Mouse (Mus musculus) retina, adult 2 months (tissue): ENCODE measurements around the gene Lmo2.
A peak's percentile ranks its signal among the peaks of the same experiment; 100 is the strongest.
"Not testable (repeated sequence)": the region's sequence is repeated elsewhere in the genome, so short reads cannot be mapped to it uniquely, and the experiment has no call there.

Experiments
- DNase-seq: peaks from one replicate; pipeline ENCODE4 v3.0.0-alpha.2; 2012; ENCODE audit warnings: low read depth, low spot score

The Lmo2 gene

GRCm38 (mm10) chr2:103977716-103978115 lies 19.9 kb downstream of the Lmo2 start:
- no peak for DNase-seq

GRCm38 (mm10) chr2:103982250-103982649 lies 24.5 kb downstream of the Lmo2 start:
- DNase-seq: peak; percentile 53

- DNase-seq: no peak
Observed at GRCm38 (mm10) chr2:103983146-103983545, 25.4 kb downstream of the Lmo2 start.

DNA sequence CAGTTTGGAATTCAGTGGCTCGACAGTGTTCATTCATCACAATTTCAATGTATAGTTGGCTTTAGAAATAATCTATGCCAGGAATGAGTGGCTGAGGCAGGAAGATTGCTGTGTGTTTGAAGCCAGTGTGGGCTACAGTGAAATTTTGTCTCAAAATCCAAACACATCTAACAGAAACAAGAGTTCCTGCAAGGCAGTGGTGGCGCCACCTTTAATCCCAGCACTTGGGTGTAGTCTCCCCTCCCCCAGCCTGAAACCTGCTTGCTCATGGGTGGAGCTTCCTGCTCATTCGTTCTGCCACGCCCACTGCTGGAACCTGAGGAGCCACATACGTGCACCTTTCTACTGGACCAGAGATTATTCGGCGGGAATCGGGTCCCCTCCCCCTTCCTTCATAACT lies 29.8 kb downstream of the Lmo2 start:
- not testable (repeated sequence) for DNase-seq

DNA sequence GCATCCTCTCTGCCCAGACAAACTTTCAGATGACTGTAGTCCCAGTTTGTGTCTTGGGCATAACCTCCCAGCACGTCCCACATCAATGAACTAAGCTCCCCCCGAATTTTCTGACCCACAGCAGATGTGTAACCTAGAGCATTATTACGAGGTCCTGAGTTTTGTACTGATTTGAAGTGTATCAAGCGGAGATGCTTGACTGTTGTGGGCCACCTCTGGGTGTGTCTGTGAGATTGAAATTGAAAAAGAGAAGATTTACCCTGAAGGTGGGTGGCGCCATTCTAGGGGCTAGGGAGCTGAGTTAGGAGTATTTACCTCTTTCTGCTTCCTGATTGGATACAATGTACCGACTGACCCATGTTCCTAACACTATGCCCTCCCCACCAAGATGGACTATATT lies 31.9 kb downstream of the Lmo2 start:
- no peak for DNase-seq

DNA sequence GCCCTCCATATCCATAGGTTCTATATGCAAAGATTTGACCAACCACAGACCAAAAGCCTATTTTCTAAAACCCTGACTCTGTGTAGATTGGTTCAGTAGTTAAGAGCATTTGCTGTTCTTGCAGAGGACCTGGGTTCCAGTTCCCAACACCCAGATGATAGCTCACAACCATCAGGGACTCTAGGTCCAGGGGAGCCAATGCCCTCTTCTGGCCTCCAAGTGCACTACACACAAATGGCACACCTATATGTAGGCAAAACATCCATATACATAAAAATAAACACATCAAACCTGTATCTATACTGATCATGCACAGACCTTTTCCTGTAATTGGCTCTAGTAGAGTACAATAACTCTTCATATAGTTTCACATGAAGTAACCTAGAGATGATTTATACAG lies 33.5 kb downstream of the Lmo2 start:
- DNase-seq: no peak

- no peak for DNase-seq
Observed at GRCm38 (mm10) chr2:103992162-103992561, 34.4 kb downstream of the Lmo2 start.

- no peak for DNase-seq
Observed at GRCm38 (mm10) chr2:103992618-103993332, 35.0 kb downstream of the Lmo2 start.

GRCm38 (mm10) chr2:104001076-104001475 lies 43.3 kb downstream of the Lmo2 start:
- no peak for DNase-seq

DNA sequence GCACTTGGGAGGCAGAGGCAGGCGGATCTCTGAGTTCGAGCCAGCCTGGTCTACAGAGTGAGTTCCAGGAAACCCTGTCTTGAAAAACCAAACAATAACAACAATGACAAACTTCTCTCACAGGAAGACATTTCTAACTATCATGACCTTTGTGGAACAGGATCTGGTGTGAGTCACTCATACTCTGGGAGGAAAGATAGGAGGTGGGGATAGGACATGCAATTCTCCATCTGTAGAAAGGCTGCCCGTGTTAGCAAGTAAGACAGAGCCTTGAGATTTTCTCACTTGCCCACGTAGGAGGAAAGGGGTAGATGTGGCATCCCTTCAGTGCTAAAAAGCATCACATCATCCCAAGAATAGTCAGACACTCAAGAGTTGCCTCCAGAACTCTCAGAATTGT lies 44.1 kb downstream of the Lmo2 start:
- no peak for DNase-seq

- no peak for DNase-seq
Observed at GRCm38 (mm10) chr2:104002711-104003413, 45.1 kb downstream of the Lmo2 start.

GRCm38 (mm10) chr2:104007793-104008519 lies 50.2 kb downstream of the Lmo2 start:
- DNase-seq: no peak

GRCm38 (mm10) chr2:104008853-104009252 lies 51.1 kb downstream of the Lmo2 start:
- not testable (repeated sequence) for DNase-seq

- no peak for DNase-seq
Observed at GRCm38 (mm10) chr2:104023096-104023495, 65.3 kb downstream of the Lmo2 start.

GRCm38 (mm10) chr2:104024656-104025055 lies 66.9 kb downstream of the Lmo2 start:
- no peak for DNase-seq

DNA sequence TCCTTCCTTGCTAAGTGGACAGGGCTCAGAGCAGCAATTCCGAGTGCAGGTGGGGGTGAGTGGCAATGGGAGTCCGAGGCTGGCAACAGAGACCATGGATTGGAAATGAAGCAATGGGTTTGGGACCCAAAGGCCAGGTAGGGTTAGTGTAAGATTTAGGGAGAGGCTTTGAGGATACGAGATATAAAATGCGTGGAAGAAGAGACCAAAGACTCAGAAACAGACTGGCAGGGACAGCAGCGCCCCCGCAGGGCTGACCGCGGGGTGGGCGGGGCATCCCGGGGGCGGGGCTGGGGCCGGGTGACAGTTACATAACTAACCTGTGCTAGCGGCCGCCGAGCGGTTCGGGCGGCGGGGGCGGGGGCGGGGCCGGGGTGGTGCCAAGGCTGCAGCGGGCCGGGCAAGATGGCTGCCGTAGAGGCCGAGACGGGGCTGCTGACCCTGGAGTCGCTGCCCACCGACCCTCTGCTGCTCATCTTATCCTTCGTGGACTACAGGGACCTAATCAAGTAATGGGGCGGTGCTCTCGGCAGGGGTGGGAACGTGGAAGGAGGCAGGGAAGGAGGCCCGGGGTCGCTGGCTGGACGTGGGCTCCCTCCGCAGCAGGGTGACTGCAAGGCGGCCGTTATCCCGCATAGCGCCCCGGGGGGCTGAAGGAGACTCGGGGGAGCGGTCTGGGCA lies 69.8 kb downstream of the Lmo2 start, which contains the start of gene Fbxo3:
TSS of gene Fbxo3 (plus strand) at position 264 of the 681 bp plus-strand sequence.
- DNase-seq: peak; percentile 71

GRCm38 (mm10) chr2:104028139-104028723 lies 70.4 kb downstream of the Lmo2 start, which contains the start of gene 4931422A03Rik:
Gene 4931422A03Rik, minus strand, starts transcription at chr2:104028361.
- no peak for DNase-seq

DNA sequence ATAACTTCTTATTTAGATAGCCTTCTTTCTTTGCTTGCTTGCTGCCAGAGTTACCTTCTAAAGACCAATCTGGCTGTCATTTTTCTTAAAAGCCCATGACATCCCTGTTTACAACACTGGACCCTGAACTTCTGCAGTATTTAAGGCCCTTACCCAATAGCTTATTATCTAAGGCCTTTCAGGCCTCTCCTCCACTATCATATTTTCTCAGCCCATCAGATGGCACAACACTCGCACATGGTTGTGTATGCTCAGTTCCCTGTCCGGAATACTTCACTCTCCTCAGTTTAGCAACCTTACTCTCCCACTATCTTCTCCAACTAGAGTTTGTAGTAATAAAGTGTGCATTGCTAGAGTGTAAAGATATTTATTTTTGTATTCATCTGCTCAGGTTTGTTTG lies 71.3 kb downstream of the Lmo2 start:
- no peak for DNase-seq

DNA sequence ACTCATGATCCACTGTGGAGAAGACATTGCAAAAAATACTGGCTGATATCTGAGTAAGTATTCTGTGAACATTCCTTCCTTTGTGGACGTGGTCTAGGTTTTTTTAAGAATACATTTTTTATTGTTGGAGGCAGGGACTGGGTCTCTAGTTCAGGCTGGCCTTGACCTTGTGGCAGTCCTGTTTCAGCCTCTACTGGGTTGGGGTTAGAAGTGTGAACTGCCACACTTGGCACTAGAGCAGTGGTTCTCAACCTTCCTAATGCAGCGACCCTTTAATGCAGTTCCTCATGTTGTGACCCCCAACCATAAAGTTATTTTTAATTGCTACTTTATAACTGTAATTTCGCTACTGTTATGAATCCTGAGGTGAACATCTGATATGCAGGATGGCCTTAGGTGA lies 72.6 kb downstream of the Lmo2 start:
- DNase-seq: no peak
